18 mouse cellular contexts compared by ENCODE assay signal in the genomic region with DNA sequence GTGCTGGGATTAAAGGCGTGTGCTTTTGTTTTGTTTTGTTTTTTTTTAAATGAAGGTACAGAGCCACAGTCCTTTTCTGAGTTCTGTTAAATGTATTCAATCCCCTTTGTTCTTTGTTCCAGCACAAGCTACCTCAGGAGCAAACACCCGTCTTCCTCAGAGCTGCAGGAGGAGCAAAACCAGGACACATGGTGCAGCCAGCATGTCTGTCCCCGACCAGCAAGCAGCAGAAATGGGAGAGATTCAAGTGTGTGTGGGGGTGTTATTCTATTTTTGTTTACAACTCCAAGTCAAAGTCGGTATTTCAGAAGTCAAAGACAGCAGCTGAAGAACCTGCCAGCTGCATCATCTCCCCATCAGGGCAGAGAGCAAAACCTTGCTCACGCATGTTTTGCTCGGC. TPM values are rescaled to one million over a fixed set of nuclear protein-coding genes. Genes with fewer than 3 reads are reported as not detected.
"Had no signal": no experiment of that assay in that cellular context is flagged by ENCODE, and none has a peak within 500 bp of the region (broad histone marks: within the 10 kb centered on the region; RNA-seq: fewer than 3 reads in every experiment).

No protein-coding gene starts in this region.

- H3K27ac ChIP-seq: liver, embryonic 15.5 days; lung, embryonic 15.5 days; macrophage; midbrain, embryonic 13.5 days; midbrain, embryonic 15.5 days; neural tube, embryonic 12.5 days; stomach, embryonic 15.5 days; stomach, postnatal 0 days had no signal

- ATAC-seq: liver, postnatal 0 days; lung, postnatal 0 days; midbrain, embryonic 13.5 days; midbrain, embryonic 15.5 days had no signal

- H3K4me3 ChIP-seq: liver, embryonic 15.5 days; lung, embryonic 15.5 days; midbrain, embryonic 13.5 days; midbrain, embryonic 15.5 days; neural tube, embryonic 12.5 days; stomach, embryonic 15.5 days had no signal

- DNase-seq: liver, postnatal 0 days; lung, adult 2 months; lung, postnatal 14 days; lung, postnatal 36 days; right cerebral cortex, postnatal 14 days; thymus, adult 18-20 months; thymus, postnatal 14 days; thymus, postnatal 36 days had no signal

- H3K4me1 ChIP-seq: lung, embryonic 15.5 days; stomach, embryonic 15.5 days had no signal

RNA-seq across cellular contexts. Expression of gene Chadl, which starts 16.7 kb away (rescaled TPM):
- total RNA-seq: neutrophil, adult 5-6 weeks had no signal
